In genomic region chr6:29233710-29234109, GRCm38 (mm10) we compare ENCODE assay signal across 15 mouse cellular contexts. TPM values are rescaled to one million over a fixed set of nuclear protein-coding genes. Genes with fewer than 3 reads are reported as not detected.
"Had no signal": no experiment of that assay in that cellular context is flagged by ENCODE, and none has a peak within 500 bp of the region (broad histone marks: within the 10 kb centered on the region; RNA-seq: fewer than 3 reads in every experiment).

No protein-coding gene starts in this region.

- ATAC-seq: intestine, embryonic 16.5 days had no signal

- DNase-seq: gastrocnemius, postnatal 10 days; gastrocnemius, postnatal 25 days; heart, adult 2 months; heart, postnatal 36 days; kidney, adult 11 months; kidney, adult 9 months; kidney, postnatal 14 days; layer of hippocampus, adult 9-11 months; layer of hippocampus, postnatal 36 days; left cerebral cortex, postnatal 4 days had no signal

RNA-seq across cellular contexts. Expression of gene Fam71f2, which starts 45.7 kb away (rescaled TPM):
- total RNA-seq: gastrocnemius, postnatal 25 days; heart, adult 2 months; heart, postnatal 14 days; hematopoietic stem cell, adult 5-6 weeks; left cerebral cortex, postnatal 4 days had no signal
- polyA plus RNA-seq: heart, embryonic 13.5 days had no signal

RNA-seq across cellular contexts. Expression of gene Prrt4, which starts 54.3 kb away (rescaled TPM):
- total RNA-seq: granulocyte monocyte progenitor cell, adult 5-6 weeks; hematopoietic stem cell, adult 5-6 weeks had no signal
